Mouse (Mus musculus) CH12.LX (cell line): ENCODE measurements around the gene Uts2r. TPM values are rescaled to one million over a fixed set of nuclear protein-coding genes. Genes with fewer than 3 reads are reported as not detected.

Source experiments
- DNase-seq: peaks from one replicate; pipeline ENCODE4 v3.0.0-alpha.2; 2013; ENCODE audit errors: extremely low read depth
- H3K27ac ChIP-seq: 2 replicates; pipeline ENCODE4 v1.5.1; 2012; ENCODE audit warnings: low read depth, mild to moderate bottlenecking, control low read depth, moderate library complexity; ENCODE audit not compliant: insufficient read depth
- H3K27me3 ChIP-seq: replicated peaks from 2 replicates; pipeline ENCODE3; 2012; ENCODE audit warnings: inconsistent platforms
- H3K36me3 ChIP-seq, 2 experiments: replicated peaks in 1 of 2; 2 replicates each; pipeline versions ENCODE3 to v1.6.1; 2012; ENCODE audit warnings: inconsistent platforms in 1 of 2, low read length in 1 of 2, mild to moderate bottlenecking in 1 of 2, mixed read lengths in 1 of 2, moderate library complexity in 1 of 2; ENCODE audit not compliant: control insufficient read depth in 1 of 2, insufficient read depth in 1 of 2
- H3K4me1 ChIP-seq, 2 experiments: 2 replicates each; pipeline ENCODE4 v1.6.1; 2012; ENCODE audit warnings: inconsistent platforms in 1 of 2, moderate library complexity in 1 of 2; ENCODE audit not compliant: insufficient read depth in 2 of 2, control insufficient read depth in 1 of 2
- H3K4me2 ChIP-seq: 2 replicates; pipeline ENCODE4 v1.6.1; 2012; ENCODE audit warnings: low read depth, mild to moderate bottlenecking, control low read depth; ENCODE audit not compliant: poor library complexity, insufficient read depth, severe bottlenecking
- H3K4me3 ChIP-seq, 3 experiments: fragments of 150-350 bp in 1 of 3; sonication (generic) in 1 of 3; replicated peaks in 1 of 3; 2 replicates each; pipeline versions ENCODE3 to v1.5.1; 2011 to 2012; ENCODE audit warnings: low read depth in 2 of 3, low read length in 2 of 3, mild to moderate bottlenecking in 2 of 3, moderate library complexity in 2 of 3, control low read depth in 1 of 3, improper control_type of control experiment in 1 of 3, inconsistent platforms in 1 of 3, mixed read lengths in 1 of 3; ENCODE audit not compliant: poor library complexity in 1 of 3
- H3K79me2 ChIP-seq: replicated peaks from 2 replicates; pipeline ENCODE4 v1.6.1; 2012; ENCODE audit warnings: mild to moderate bottlenecking, moderate library complexity; ENCODE audit not compliant: control insufficient read depth, poor library complexity, insufficient read depth, severe bottlenecking; ENCODE audit errors: extremely low read depth
- H3K9ac ChIP-seq: 2 replicates; pipeline ENCODE4 v1.6.1; 2012; ENCODE audit warnings: low read depth, mild to moderate bottlenecking, control low read depth, moderate library complexity; ENCODE audit not compliant: insufficient read depth
- H3K9me3 ChIP-seq: replicated peaks from 2 replicates; pipeline ENCODE3; 2012; ENCODE audit warnings: low read length, inconsistent platforms, mixed read lengths
- BHLHE40 ChIP-seq: IDR thresholded peaks from 2 replicates; pipeline ENCODE4 v1.6.1; 2011; ENCODE audit warnings: mild to moderate bottlenecking, low read depth, low read length, improper control_type of control experiment
- CTCF ChIP-seq, 2 experiments: IDR thresholded peaks in 1 of 2; conservative IDR thresholded peaks in 1 of 2; 2 replicates each; pipeline ENCODE4 v1.5.1; 2011 to 2012; ENCODE audit warnings: low read depth in 2 of 2, low read length in 2 of 2, improper control_type of control experiment in 1 of 2, inconsistent platforms in 1 of 2, mild to moderate bottlenecking in 1 of 2, moderate library complexity in 1 of 2
- ELF1 ChIP-seq: IDR thresholded peaks from 2 replicates; pipeline ENCODE4 v1.6.1; 2014; ENCODE audit warnings: low read depth, mild to moderate bottlenecking, inconsistent platforms, low read length, improper control_type of control experiment
- GABPA ChIP-seq: IDR thresholded peaks from 2 replicates; pipeline ENCODE4 v1.6.1; 2012; ENCODE audit warnings: low read depth, low read length, improper control_type of control experiment, inconsistent platforms; ENCODE audit not compliant: insufficient replicate concordance
- IRF4 ChIP-seq: IDR thresholded peaks from 2 replicates; pipeline ENCODE4 v1.6.1; 2014; ENCODE audit warnings: low read depth, mild to moderate bottlenecking, inconsistent platforms, low read length, improper control_type of control experiment
- JUND ChIP-seq: conservative IDR thresholded peaks from 2 replicates; pipeline ENCODE4 v1.6.1; 2011; ENCODE audit warnings: low read depth, low read length, improper control_type of control experiment
- KAT2A ChIP-seq: IDR thresholded peaks from 2 replicates; pipeline ENCODE4 v1.6.1; 2012; ENCODE audit warnings: low read length, improper control_type of control experiment, inconsistent platforms; ENCODE audit not compliant: insufficient replicate concordance
- MAFK ChIP-seq: IDR thresholded peaks from 2 replicates; pipeline ENCODE4 v1.6.1; 2011; ENCODE audit warnings: low read length, improper control_type of control experiment; ENCODE audit not compliant: insufficient replicate concordance
- MAX ChIP-seq: IDR thresholded peaks from 2 replicates; pipeline ENCODE4 v1.6.1; 2011; ENCODE audit warnings: low read length, improper control_type of control experiment
- MAZ ChIP-seq: IDR thresholded peaks from 2 replicates; pipeline ENCODE4 v1.6.1; 2012; ENCODE audit warnings: low read depth, mild to moderate bottlenecking, inconsistent platforms, low read length, improper control_type of control experiment, moderate library complexity
- MYC ChIP-seq: IDR thresholded peaks from 2 replicates; pipeline ENCODE4 v1.6.1; 2011; ENCODE audit warnings: low read depth, mild to moderate bottlenecking, improper control_type of control experiment, low read length
- NRF1 ChIP-seq: IDR thresholded peaks from 2 replicates; pipeline ENCODE4 v1.6.1; 2014; ENCODE audit warnings: low read depth, mild to moderate bottlenecking, inconsistent platforms, low read length, improper control_type of control experiment, moderate library complexity
- POLR2A ChIP-seq: IDR thresholded peaks from 2 replicates; pipeline ENCODE4 v1.6.1; 2011; ENCODE audit warnings: low read depth, mild to moderate bottlenecking, improper control_type of control experiment, low read length
- POLR2AphosphoS2 ChIP-seq: IDR thresholded peaks from 2 replicates; pipeline ENCODE4 v1.6.1; 2011; ENCODE audit warnings: low read depth, low read length, improper control_type of control experiment
- RCOR1 ChIP-seq: conservative IDR thresholded peaks from 2 replicates; pipeline ENCODE4 v1.6.1; 2012; ENCODE audit warnings: low read depth, mild to moderate bottlenecking, inconsistent platforms, low read length, improper control_type of control experiment
- SIN3A ChIP-seq: IDR thresholded peaks from 2 replicates; pipeline ENCODE4 v1.6.1; 2012; ENCODE audit warnings: low read length, improper control_type of control experiment, inconsistent platforms
- TCF12 ChIP-seq: IDR thresholded peaks from 2 replicates; pipeline ENCODE4 v1.6.1; 2014; ENCODE audit warnings: low read depth, mild to moderate bottlenecking, inconsistent platforms, low read length, improper control_type of control experiment
- UBTF ChIP-seq: IDR thresholded peaks from 2 replicates; pipeline ENCODE4 v1.6.1; 2012; ENCODE audit warnings: low read depth, mild to moderate bottlenecking, inconsistent platforms, low read length, improper control_type of control experiment, moderate library complexity
- ZC3H11A ChIP-seq: IDR thresholded peaks from 2 replicates; pipeline ENCODE4 v1.6.1; 2012; ENCODE audit warnings: low read depth, mild to moderate bottlenecking, inconsistent platforms, low read length, improper control_type of control experiment
- ZKSCAN1 ChIP-seq: IDR thresholded peaks from 2 replicates; pipeline ENCODE4 v1.6.1; 2012; ENCODE audit warnings: low read depth, inconsistent platforms, low read length, improper control_type of control experiment, borderline replicate concordance
- ZMIZ1 ChIP-seq: IDR thresholded peaks from 2 replicates; pipeline ENCODE4 v1.6.1; 2012; ENCODE audit warnings: low read depth, mild to moderate bottlenecking, inconsistent platforms, low read length, improper control_type of control experiment
- ZNF384 ChIP-seq: IDR thresholded peaks from 2 replicates; pipeline ENCODE4 v1.6.1; 2012; ENCODE audit warnings: low read depth, low read length, improper control_type of control experiment, inconsistent platforms
- dilution Hi-C: fragments of 300-500 bp; cut with MboI; formaldehyde crosslinking; loops from 2 replicates; pipeline ENCODE4 v1.14.3; 2020; ENCODE audit warnings: low sequenced_read_pairs; ENCODE audit not compliant: extremely low pct_unique_long_range_greater_than_20kb, extremely low pct_ligation_motif_present
- in situ Hi-C: fragments of 300-500 bp; cut with MboI; formaldehyde crosslinking; loops from 3 replicates; pipeline ENCODE4 v1.14.3; 2019; ENCODE audit warnings: low sequenced_read_pairs, low pct_ligation_motif_present, low pct_unique_long_range_greater_than_20kb, mixed read lengths
- polyA plus RNA-seq: library from polyadenylated mRNA; unstranded; fragments of >175 nt; gene quantifications from 2 replicates; pipeline ENCODE4 v1.2.1, GENCODE M21; 2012; ENCODE audit warnings: low read depth; ENCODE audit not compliant: insufficient read length
- total RNA-seq, 2 experiments: library from RNA; depleted of rRNA; stranded (reverse); fragments of 300-350 nt in 1 of 2; fragments of >200 nt in 1 of 2; gene quantifications; 2 replicates each; pipeline ENCODE4 v1.2.3; 2012 to 2014

Gene Uts2r
- total and polyA plus RNA-seq, 3 experiments, result not detected

DNA sequence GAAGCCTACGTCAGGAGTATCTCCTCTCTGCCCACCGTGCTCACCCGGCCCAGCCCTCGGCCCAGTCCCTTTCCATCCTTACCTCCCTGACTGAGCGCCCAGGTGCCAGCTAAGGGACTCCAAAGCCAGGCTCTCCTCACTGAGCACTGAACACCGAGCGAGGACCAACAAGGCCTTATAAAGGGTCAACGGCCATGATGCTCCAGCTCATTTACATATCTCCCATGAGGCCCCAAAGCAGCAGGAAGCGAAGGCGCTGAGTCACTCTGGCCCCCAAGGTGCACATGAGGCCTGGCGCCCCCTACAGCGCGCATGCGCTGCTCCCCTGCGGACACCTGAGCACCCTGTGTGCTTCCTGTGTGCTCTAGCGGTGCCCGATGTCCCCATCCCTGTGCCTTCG is 42.0 kb upstream of the Uts2r start:
- TF ChIP-seq ELF1, result no peak
- TF ChIP-seq ZMIZ1, result no peak
- TF ChIP-seq MAZ, result no peak
- TF ChIP-seq NRF1, result no peak
- TF ChIP-seq ZKSCAN1, result no peak
- TF ChIP-seq SIN3A, result no peak
- peak in 1 of 2 experiments; percentile 25; a peak in 1 of 4 replicates for TF ChIP-seq CTCF (conservative IDR thresholded peaks at IDR 0.05 in 1 of 2, IDR thresholded peaks at IDR 0.05 in 1 of 2; ENCODE audit: low read depth in 2 of 2, low read length in 2 of 2)
- no peak for TF ChIP-seq BHLHE40
- no peak for TF ChIP-seq IRF4
- no peak for TF ChIP-seq JUND
- no peak for TF ChIP-seq RCOR1
- no peak for TF ChIP-seq GABPA
- TF ChIP-seq MAFK, result peak; percentile 15; the same call in 1 of the 2 replicates
- TF ChIP-seq UBTF, result no peak
- TF ChIP-seq ZNF384, result no peak
- TF ChIP-seq MAX, result no peak
- H3K79me2 ChIP-seq, result no peaks in the 10 kb centered on the region
- no peak overlapping the region for H3K27ac ChIP-seq
- H3K36me3 ChIP-seq, result no peaks in the 10 kb centered on the region
- H3K4me1 ChIP-seq, result peaks cover 0 to 10% of the 10 kb centered on the region in 2 experiments; a peak in 3 of 4 replicates
- H3K27me3 ChIP-seq, result no peaks in the 10 kb centered on the region
- H3K9ac ChIP-seq, result no peak overlapping the region
- peak; percentile 31 for DNase-seq
- dilution Hi-C loops, result no loop called here
- no peak overlapping the region for H3K4me2 ChIP-seq
- H3K4me3 ChIP-seq, result no peak overlapping the region
- in situ Hi-C loops, result no loop called here
- H3K9me3 ChIP-seq, result no peaks in the 10 kb centered on the region

DNA sequence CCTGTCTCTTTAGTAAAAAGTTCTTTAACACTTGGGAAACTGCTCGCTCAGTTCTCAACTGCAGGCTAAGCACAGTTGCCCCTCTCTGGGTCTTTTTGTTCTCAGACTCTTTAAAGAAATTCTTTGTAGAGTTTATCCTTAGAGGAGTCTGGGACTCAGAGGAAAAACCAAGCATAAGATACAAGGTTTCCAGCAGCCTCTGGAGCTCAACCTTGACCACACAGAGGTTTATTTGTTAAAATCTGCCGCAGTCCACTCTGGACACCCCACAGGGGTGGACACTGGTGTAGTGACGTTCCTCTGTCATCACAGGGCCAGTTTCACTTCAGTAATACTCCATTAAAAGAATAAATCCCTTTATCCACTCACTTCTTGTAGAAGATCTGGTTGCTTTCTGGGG is 41.5 kb upstream of the Uts2r start, which contains the start of gene Tex19.2:
Tex19.2 (minus strand) TSS at position 101 of the 400 bp plus-strand sequence.
- H3K27ac ChIP-seq, result no peak within 1 kb of the TSS
- peaks cover 0 to 13% of the 10 kb centered on the region in 2 experiments; a peak in 3 of 4 replicates for H3K4me1 ChIP-seq
- H3K4me3 ChIP-seq, result no peak within 1 kb of the TSS
- H3K36me3 ChIP-seq, result no peaks in the 10 kb centered on the region
- in situ Hi-C loops, result no loop called here
- no peak for DNase-seq
- H3K9ac ChIP-seq, result no peak within 1 kb of the TSS
- TF ChIP-seq NRF1 (no peak), POLR2AphosphoS2 (no peak), BHLHE40 (no peak), POLR2A (no peak), TCF12 (no peak), GABPA (no peak), ZNF384 (no peak), KAT2A (no peak), SIN3A (no peak), ELF1 (no peak), ZC3H11A (no peak), MYC (no peak)
- H3K4me2 ChIP-seq, result no peak within 1 kb of the TSS
- no peaks in the 10 kb centered on the region for H3K79me2 ChIP-seq
- dilution Hi-C loops, result no loop called here
- no peaks in the 10 kb centered on the region for H3K27me3 ChIP-seq
- no peaks in the 10 kb centered on the region for H3K9me3 ChIP-seq
